Mouse (Mus musculus) lung, embryonic 14.5 days (tissue): ENCODE results near the gene Znfx1. TPM values are rescaled to one million over a fixed set of nuclear protein-coding genes. Genes with fewer than 3 reads are reported as not detected.

Experiments
- ATAC-seq: fragments of 200-750 bp; cut with Nextera tagmentation; 2 replicates; pipeline ENCODE4 v1.8.0; 2017; ENCODE audit warnings: mild to moderate bottlenecking, moderate TSS enrichment, moderate library complexity; ENCODE audit not compliant: insufficient read depth
- DNase-seq: peaks from one replicate; pipeline ENCODE4 v3.0.0-alpha.2; 2015
- H3K27ac ChIP-seq: fragments of 300-500 bp; sonication (generic); 2 replicates; pipeline ENCODE4 v1.5.1; 2014; ENCODE audit warnings: low read depth, mild to moderate bottlenecking, moderate library complexity
- H3K27me3 ChIP-seq: fragments of 300-500 bp; sonication (generic); 2 replicates; pipeline ENCODE4 v1.6.1; 2014; ENCODE audit warnings: low read length, control low read depth; ENCODE audit not compliant: insufficient read depth
- H3K36me3 ChIP-seq: fragments of 300-500 bp; sonication (generic); 2 replicates; pipeline ENCODE4 v1.6.1; 2014; ENCODE audit warnings: control low read depth; ENCODE audit not compliant: insufficient read depth
- H3K4me1 ChIP-seq: fragments of 300-500 bp; sonication (generic); 2 replicates; pipeline ENCODE4 v1.6.1; 2014; ENCODE audit warnings: antibody characterized with exemption, control low read depth; ENCODE audit not compliant: insufficient read depth
- H3K4me2 ChIP-seq: fragments of 300-500 bp; sonication (generic); 2 replicates; pipeline ENCODE4 v1.6.1; 2014; ENCODE audit warnings: mild to moderate bottlenecking
- H3K4me3 ChIP-seq: fragments of 300-500 bp; sonication (generic); 2 replicates; pipeline ENCODE4 v1.5.1; 2014; ENCODE audit warnings: low read depth, low read length
- H3K9ac ChIP-seq: fragments of 300-500 bp; sonication (generic); 2 replicates; pipeline ENCODE4 v1.6.1; 2014
- H3K9me3 ChIP-seq: fragments of 300-500 bp; sonication (generic); 2 replicates; pipeline ENCODE4 v1.6.1; 2016; ENCODE audit warnings: low read depth, low read length, control low read depth
- CTCF ChIP-seq: IDR thresholded peaks from 2 replicates; pipeline ENCODE4 v1.5.1; 2016; ENCODE audit warnings: antibody characterized with exemption, low read depth
- WGBS: fragments of 180-500 bp; shearing (Covaris S2); extraction: QIAGEN DNeasy Blood & Tissue Kit; methylation state at CpG from one replicate; pipeline ENCODE4 v1.1.7; 2014; 5-methylcytosine and 5-hydroxymethylcytosine counted together
- polyA plus RNA-seq: library from polyadenylated mRNA; unstranded; fragments of >200 nt; fragmentation: Nextera tagmentation; extraction: Ambion mirVana; gene quantifications from 2 replicates; pipeline ENCODE4 v1.2.1, GENCODE M21; 2014

Znfx1 gene
- polyA plus RNA-seq, 1 experiment from 2014 or later: 7.0 TPM

GRCm38 (mm10) chr2:166995021-166995795 lies 67.6 kb downstream of the Znfx1 start:
- DNase-seq (peak; percentile 21), ATAC-seq (peak; percentile 1; the same call in 1 of the 2 replicates)
- H3K4me2 ChIP-seq: peak overlapping the region; percentile 95
- TF ChIP-seq CTCF: no peak
- peak overlapping the region; percentile 91 for H3K4me3 ChIP-seq
- H3K36me3 ChIP-seq: no peaks in the 10 kb centered on the region
- 2% methylated on average over 28 of the region's 28 CpGs for WGBS
- H3K27me3 ChIP-seq: no peaks in the 10 kb centered on the region
- H3K9me3 ChIP-seq: no peaks in the 10 kb centered on the region
- peak overlapping the region; percentile 97 for H3K27ac ChIP-seq
- peak overlapping the region; percentile 97 for H3K9ac ChIP-seq
- H3K4me1 ChIP-seq: peaks cover 4% of the 10 kb centered on the region; the same call in 1 of the 2 replicates

GRCm38 (mm10) chr2:166991945-166992344 lies 70.9 kb downstream of the Znfx1 start:
- Histone ChIP-seq H3K4me1 (peaks cover 4% of the 10 kb centered on the region; the same call in 1 of the 2 replicates), H3K4me2 (no peak overlapping the region), H3K9ac (no peak overlapping the region), H3K27me3 (no peaks in the 10 kb centered on the region), H3K36me3 (no peaks in the 10 kb centered on the region; the same call in 1 of the 2 replicates), H3K9me3 (no peaks in the 10 kb centered on the region), H3K27ac (no peak overlapping the region), H3K4me3 (no peak overlapping the region)
- DNase-seq (no peak), ATAC-seq (no peak)
- no peak for TF ChIP-seq CTCF

- H3K27ac ChIP-seq: no peak overlapping the region
- H3K4me3 ChIP-seq: no peak overlapping the region
- H3K9me3 ChIP-seq: no peaks in the 10 kb centered on the region
- no peak overlapping the region for H3K9ac ChIP-seq
- peaks cover 4% of the 10 kb centered on the region; the same call in 1 of the 2 replicates for H3K4me1 ChIP-seq
- 61% methylated on average over 7 of the region's 7 CpGs for WGBS
- TF ChIP-seq CTCF: no peak
- DNase-seq (no peak), ATAC-seq (no peak)
- H3K27me3 ChIP-seq: no peaks in the 10 kb centered on the region
- H3K4me2 ChIP-seq: no peak overlapping the region
- H3K36me3 ChIP-seq: no peaks in the 10 kb centered on the region; the same call in 1 of the 2 replicates
These were observed 72.0 kb downstream of the Znfx1 start for GRCm38 (mm10) chr2:166990861-166991260.

Other genes with a start within 250 kb of the Znfx1 start
- 177 TPM in 2 replicates for gene Cse1l, start 157.0 kb downstream of the Znfx1 start, polyA plus RNA-seq
- 82.3 and 84.8 TPM in 2 replicates for gene Stau1, start 66.7 kb downstream of the Znfx1 start, polyA plus RNA-seq
- 46.3 and 52.6 TPM in 2 replicates for gene Ddx27, start 47.8 kb downstream of the Znfx1 start, polyA plus RNA-seq
- gene Kcnb1, start 127.1 kb upstream of the Znfx1 start, polyA plus RNA-seq: 0.37 and 0.42 TPM in 2 replicates
- 16.0 and 18.6 TPM in 2 replicates for gene Ptgis, start 177.6 kb upstream of the Znfx1 start, polyA plus RNA-seq